Mouse (Mus musculus) right cerebral cortex, postnatal 25 days (tissue): ENCODE data around the gene Peg3.
A peak's percentile ranks its signal among the peaks of the same experiment; 100 is the strongest.

Experiments used
- DNase-seq: peaks from one replicate; pipeline ENCODE4 v3.0.0; 2022

Gene Peg3

DNA sequence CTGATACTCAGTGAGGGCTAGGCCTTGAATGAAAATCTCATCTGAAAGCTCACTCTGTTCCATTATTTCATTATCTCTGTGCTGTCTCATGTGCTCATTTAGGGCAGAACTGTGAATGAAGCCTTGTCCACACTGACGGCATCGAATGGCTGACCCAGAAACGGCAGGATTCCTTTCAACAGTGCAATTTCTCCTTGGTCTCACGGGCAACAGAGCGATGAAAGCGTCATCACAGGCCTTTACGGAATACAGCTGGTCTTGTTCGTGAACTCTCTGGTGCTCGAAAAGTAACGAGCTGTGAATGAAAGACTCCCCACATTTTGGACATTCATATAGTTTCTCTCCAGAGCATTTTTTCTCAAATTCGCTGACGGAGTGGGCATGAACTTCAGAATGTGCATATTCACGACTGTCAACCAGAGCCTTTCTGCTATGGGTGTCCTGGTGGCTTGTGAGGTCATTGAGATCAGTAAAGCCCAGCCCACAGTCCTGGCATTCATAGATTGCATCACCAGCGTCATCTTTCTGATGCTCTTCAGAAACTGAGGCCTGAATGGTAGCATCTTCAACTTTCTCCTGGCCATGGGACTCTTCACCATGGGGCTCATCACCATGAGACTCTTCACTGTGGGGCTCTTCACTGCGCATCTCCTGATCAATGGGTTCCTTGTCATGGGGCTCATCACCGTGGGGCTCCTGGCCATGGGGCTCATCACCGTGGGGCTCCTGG, 21.6 kb downstream of the Peg3 start:
- no peak for DNase-seq

DNA sequence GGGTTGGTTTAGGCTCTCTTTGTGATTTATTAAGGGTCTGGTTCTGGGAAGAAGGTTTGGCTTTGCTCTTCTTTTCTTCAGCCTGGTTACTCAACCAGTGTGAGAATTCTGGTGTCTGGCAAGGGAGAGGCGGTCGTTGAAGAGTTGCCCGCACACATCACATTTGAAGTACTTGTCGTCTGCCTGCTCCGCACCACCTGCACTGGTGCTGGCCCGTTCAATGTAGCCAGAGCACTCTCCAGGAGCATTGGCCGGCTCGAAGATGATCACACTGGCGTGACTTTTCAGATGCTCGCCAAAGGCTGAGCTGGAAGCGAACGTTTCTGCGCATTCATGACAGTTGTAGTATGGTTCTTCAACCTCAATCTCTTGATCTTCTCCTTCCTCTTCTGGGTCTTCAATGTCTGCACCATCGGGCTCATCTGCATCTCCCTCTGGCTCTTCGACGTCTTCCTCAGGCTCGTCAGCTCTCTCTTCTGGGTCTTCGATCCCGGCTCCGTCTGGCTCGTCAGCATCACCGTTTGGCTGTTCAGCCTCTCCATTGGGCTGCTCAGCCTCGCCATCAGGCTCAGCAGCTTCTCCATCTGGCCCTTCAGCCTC, 22.7 kb downstream of the Peg3 start:
- DNase-seq: no peak

DNA sequence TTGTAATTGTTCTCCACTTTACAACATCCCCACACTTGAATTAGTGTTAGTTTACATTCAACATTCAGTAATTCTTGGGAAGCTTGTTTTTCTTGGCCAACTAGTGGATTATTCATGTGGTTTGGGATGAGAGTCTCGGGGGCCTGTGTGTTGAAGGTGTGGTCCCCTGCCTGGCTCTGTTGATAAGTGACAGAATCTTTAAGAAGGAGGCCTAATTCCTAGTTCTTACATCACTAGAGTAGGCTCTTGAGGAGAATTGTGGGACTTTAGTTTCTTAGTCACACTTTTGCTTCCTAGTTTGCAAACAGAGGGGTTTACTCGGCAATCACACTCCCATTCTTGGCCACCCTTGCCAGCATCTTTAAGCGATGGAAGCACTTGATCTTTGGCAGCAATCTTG, 31.0 kb downstream of the Peg3 start:
- DNase-seq: no peak

DNA sequence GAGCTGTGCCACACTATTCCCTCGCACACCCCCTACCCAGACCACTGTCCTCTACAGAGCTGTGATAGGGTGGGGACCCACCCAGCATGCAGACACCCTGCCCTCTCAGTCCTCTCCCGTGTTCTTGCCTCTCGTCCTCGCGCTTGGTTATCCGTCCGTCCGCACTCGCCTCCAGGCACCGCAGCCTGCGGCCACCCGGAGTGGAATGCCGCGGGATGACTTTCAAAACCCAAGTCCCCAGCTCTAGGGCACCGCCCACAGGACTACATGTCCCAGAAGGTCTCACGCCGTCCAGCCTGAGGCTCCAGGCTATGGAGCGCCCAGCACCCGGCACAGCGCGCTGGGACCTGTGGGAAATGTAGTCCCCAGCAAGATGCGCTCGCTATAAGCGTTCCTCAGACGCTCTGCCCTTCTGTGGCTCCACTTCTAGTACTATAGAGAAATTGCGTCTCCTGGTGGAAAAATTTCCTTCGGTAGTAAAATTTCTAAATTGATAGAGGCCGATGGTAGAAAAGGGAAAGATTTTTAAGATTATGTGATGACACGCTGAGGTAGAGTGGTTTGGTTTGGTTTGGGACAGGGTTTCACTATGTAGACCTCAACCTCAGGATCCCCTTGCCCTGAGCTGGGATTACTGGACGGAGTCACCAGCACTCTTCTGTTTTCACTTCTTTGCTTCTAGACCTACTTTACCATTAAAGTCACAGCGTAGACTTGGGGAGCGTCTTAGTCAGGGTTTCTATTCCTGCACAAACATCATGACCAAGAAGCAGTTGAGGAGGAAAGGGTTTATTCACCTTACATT, 33.8 kb downstream of the Peg3 start, which contains the start of gene Zim1:
Zim1 (minus strand) TSS at position 210 of the 805 bp plus-strand sequence.
- peak; percentile 88 for DNase-seq

DNA sequence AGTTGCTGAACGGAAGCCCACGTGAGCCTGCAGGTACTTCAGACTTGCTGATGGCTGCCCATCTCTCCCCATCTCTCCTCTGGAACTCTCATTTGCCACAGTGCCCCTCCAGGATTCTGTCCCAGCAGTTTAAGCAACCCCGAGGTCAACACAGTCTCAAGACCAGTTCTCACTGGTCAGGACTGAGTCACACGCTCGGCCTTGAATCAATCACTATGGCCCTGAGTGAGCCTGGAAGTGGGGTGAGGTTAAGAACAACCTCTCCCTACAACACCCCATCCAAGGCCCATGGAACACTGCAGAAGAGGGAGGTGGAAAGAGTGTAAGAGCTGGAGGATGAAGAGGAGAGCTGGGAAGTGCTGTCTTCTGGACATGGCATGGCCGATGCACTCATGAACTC, 44.7 kb downstream of the Peg3 start:
- DNase-seq: no peak

DNA sequence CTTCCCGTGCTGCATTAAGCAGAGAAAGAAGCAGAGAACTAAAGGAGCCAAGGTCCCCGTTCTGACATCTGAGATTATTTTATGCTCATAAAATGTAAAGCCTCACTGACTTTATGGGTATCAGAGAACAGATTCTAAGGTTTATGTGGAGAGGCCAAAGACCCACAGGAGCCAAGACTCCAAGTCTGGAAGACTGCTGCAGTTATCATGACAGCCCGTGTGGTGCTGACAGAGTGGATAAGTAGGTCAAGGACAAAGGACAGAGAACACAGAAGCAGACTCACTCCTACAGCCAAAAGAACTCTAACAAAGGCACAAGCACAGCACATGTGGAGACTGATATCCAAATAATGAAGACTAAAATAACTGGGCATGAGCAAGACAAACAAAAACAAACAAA, 63.5 kb downstream of the Peg3 start:
- DNase-seq: no peak

DNA sequence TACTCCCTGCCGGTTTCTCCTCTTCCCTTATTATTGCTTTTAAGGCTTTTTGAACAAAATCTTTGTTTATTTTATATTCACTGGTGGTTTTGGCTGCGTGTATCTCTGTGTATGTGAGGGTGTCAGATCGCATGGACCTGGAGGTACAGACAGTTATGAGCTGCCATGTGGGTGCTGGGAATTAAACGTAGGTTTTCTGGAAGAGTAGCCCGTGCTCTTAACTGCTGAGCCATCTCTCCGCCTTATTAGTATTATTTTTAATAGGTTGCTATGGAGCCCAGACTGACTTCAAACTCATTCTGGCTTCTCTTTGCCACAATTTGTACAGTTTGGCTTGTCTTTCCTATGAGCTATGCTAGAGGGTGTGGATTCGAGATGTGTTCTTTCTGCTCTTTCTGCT, 66.8 kb downstream of the Peg3 start:
- no peak for DNase-seq

DNA sequence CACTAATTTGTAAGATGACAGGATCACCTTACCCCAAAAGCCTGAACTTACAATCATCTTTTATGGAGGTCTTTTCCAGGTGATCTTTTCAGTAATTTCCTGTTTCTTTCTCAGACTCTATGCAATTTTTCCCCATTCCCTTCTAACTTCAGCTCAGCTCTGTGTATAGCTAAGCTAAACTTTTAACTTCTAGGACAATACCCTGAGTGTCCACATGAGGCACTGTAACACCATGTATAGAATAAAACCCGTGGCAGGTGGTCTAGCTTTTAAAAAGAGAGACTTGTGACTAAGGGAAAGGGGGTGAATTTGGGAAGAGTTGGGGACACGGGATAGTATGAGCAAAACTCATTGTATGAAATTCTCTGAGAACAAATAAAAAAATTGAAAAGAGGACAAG, 70.6 kb downstream of the Peg3 start:
- no peak for DNase-seq

DNA sequence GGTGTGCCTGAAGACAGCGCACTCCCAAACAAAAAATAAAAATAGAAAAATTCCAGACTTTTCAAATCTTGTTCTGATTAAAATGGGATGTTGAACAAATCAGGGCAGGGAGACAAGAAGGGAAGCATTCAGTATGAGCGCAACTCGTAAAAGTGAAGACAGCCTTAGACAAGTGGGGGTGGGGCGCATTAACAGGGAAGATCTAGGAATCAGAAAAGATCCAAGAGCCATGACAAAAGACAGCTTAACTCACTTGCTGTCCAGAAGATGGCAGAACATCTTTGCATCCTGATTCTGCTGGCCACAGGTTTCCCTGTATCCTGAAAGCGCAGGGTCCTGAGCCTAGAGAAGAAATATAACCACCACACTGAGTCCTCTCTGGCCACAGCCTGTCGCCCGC, 71.6 kb downstream of the Peg3 start:
- no peak for DNase-seq
